Mouse (Mus musculus): ENCODE measurements around the gene 5730596B20Rik.

The 5730596B20Rik gene

GRCm38 (mm10) chr6:52177061-52177735 lies at the start of gene 5730596B20Rik:
TSS of gene 5730596B20Rik (plus strand) at chr6:52177498.
- in situ Hi-C loops (cut with MboI): no loop called here

DNA sequence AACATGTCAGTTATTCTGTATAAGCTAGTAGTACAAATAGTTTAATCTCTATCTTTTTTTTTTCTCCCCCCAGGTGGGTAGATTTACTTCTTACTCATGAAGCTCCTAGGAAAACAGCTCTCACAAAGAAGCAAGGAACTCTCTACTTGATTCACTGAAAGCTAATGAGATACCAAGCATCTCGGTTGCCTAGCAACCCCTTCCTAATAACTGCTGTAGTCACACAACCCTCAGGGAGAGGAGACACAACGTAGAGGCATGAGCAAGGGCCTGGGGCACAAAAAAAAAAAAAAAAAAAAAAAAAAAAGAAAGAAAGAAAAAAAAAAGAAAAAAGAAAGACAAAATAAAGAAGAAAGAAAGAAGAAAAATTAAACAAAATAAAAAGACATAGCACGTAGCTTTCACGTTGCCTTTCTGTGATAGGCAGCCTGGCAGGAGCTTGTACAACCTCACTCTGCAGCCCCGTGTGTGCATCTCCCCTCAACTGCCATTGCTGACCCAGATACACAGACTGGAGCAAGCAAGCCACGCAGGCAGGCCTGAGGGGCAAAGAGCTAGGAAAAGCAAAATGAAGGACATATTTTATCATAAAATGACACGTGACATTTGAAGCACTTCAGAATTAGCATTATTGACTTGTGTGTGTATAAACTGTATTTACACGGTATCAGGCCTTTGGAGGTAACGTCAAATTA lies 39.3 kb upstream of the 5730596B20Rik start:
- in situ Hi-C loops (cut with MboI): no loop called here

DNA sequence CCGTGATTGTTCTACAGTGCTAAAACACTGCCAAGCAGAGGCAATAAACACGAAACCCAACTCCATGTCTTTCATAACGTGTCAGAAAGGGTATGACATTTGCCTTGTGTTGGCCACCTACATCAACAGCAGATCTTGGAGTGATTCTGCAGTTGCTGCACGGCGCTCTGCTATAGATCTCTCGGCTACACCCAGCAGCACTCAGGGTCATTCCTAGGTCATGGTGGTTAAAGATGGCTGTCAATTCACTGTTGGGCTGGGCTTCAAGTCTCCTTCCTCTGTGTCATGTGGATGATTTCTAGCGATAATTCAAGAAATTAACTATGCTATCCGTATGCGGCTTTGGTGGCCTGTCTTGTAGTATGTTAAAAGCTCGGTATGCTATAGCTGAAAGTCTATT lies 38.7 kb upstream of the 5730596B20Rik start:
- in situ Hi-C loops (cut with MboI): no loop called here

GRCm38 (mm10) chr6:52139115-52139514 lies 38.2 kb upstream of the 5730596B20Rik start:
- in situ Hi-C loops (cut with MboI): no loop called here

DNA sequence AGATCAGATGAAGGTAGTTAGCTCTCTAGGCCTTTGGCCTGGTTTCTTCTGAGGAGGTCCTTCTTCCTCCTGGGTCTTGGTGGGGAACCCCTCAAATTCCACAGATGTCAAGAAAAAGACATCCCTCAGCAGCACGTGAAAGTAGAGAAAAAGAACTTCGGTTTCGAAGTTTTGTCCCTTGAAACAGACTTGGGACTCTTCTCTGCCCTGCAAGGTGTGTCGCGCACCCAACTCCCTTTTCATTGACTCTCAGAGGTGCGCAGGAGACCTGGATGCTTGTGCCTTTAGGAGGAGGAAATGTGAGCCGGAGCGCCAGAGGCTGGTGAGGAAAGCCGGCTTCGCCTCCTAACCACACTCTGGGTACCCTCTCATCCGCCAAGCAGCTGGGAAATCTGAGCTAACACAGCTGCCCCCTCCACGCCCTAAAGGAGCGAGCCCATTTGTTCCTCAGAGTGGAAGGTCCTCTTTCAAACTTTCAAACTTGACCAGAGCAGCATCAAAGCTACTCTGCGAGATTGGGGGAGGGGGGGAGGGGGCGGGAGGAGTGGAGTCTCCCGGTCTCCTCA lies 26.8 kb upstream of the 5730596B20Rik start:
- in situ Hi-C loops (cut with MboI): no loop called here

DNA sequence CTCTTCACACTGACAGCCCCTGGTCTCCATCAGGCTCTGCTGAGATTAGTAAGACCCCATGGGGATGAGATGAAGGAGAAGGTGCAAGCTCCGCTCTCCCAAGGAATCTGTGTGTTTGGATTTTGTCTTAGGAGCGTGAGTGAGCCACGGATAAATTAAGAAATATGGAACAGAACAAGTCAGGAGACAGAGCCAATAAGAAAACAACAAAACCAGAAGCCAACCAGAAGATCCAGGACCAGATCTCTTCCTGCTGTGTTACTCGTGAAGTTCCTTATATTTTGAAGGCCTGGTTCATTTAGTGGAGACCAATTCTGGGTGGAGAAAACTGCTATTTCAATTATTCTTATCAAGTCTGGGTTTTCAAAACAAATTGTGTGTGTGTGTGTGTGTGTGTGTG lies 25.7 kb upstream of the 5730596B20Rik start:
- in situ Hi-C loops (cut with MboI): no loop called here

DNA sequence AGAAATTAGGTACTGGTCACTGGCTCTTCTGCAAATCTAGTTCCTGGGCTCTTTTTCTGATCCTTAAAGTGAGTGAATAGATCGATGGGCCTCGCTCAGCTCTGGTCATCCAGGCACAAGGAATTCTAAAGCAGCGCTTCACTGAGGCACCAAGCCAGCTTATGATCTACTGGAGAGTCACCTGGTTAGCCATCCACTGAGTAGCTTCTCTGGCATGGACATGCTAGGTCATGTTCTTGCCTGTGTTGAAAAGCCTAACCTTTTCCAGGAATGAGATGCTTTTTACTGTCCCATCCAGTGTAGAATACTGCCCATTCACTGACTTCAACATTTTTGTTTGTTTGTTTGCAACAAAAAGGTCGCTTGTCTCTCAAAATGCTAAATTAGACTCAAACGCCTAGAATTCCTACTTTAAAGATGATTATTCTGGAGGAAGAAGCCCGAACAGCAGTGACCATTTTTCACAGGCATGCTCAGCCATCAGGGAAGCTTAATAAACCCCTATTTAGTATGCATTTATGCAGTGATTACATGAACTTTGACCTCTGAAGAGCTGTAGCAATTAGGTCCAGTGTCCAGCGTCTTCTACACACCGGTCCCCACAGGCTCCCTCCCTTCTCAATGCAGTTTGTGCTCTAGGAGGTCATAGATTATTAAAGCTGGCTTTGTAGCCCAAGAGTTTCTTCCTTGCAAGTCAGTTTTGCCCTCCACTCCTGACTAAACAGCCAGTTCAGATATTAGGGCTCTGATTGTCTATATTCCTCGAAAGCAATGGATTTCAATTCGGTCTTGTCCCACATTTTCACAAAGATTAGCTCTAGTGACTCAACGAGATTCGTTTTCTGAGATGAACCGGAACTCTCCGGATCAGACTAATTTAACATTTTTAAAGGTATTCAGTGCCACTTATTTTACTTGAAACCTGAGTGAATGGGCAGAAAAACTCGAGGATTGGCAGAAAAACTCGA lies 24.8 kb upstream of the 5730596B20Rik start:
- in situ Hi-C loops (cut with MboI): no loop called here

DNA sequence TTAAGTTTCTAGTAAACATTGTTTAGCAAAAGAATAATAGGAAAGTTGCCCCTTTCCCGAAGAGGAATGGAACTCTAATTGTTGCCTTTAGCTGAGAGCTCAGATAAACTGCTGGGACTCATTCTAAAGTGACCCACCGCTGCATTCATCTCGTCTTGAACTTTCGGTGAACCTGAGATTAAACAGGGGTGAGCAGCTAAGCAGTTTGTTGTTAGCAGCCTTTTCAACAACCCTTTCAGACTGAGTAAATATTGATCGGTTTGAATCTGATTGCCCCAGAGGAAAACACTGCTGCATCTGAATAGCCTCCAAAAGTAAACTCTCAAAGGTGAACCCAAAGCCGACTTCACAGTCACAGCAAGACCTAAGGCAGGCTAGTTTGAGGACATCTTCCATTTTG lies 24.0 kb upstream of the 5730596B20Rik start:
- in situ Hi-C loops (cut with MboI): no loop called here

- in situ Hi-C loops (cut with MboI): no loop called here
These were observed 23.3 kb upstream of the 5730596B20Rik start for GRCm38 (mm10) chr6:52154044-52154443.

- in situ Hi-C loops (cut with MboI): no loop called here
These were observed 21.8 kb upstream of the 5730596B20Rik start for GRCm38 (mm10) chr6:52155471-52155870.

DNA sequence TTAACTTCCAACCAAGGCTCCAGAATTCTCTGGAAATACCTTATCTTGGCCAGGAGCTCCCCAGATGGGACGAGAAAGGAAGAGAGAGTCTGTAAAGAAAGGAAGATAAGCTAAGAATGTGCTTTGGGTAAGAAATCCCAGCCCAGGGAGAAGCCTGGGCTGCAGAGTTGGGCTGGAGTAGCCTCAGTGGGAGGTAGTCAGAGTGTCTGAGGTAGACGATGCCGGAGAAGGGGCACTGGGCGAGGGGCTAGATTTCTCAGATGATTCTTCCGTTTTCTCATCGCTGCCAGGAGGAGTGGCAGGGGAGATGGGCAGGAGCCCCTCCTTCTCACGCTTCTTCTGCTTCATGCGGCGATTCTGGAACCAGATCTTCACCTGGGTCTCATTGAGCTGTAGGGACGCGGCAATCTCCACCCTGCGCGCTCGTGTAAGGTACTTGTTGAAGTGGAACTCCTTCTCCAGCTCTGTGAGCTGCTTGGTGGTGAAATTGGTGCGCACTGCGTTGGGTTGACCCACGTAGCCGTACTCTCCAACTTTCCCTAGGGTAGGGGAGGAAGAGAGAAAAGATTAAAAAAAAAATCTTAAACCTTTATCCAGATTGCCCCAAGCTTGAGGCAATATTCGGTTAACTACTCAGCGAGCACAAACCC lies 20.6 kb upstream of the 5730596B20Rik start:
- in situ Hi-C loops (cut with MboI): no loop called here

- in situ Hi-C loops (cut with MboI): no loop called here
These were observed 19.6 kb upstream of the 5730596B20Rik start for GRCm38 (mm10) chr6:52157466-52158275.

DNA sequence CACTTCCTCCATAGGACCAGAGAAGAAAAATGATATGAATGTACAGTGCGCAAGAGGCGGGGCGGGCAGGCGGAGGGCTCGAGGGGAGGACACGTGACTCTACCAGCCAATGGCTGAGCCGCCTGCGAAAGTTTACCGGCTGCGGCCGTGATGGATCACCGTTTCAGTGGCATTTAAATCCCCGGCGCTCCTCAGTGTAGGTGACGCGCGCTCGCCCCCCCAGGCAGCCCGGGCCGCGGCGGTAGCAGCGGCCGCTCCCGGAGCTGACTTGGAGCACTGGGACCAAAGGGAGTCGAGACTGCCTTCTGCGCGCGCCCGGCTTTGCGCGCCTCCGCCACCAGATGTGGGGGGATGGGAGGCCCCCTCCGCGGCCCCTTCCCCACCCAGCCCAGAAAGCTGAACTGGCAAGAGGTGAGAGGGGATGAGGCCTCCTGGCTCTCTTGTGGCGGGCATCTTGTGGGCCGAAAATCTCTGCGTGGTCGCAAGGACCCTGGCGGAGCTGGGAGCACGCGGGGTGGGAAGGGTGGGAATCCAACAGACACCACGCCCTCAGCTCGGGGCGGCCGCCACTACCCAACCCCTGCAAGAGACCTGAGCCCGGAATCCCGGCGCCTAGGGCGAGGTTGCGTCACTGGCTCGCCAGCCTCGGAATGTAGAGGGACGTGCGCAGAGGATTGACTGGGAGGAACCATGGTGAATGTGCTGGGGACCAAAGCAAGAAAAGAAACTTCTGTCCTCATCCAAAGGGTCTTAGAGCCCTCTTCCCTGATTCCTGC lies 18.8 kb upstream of the 5730596B20Rik start, which contains the start of gene Hoxa1:
Hoxa1 (minus strand) TSS at position 42 of the 776 bp plus-strand sequence.
- in situ Hi-C loops (cut with MboI): no loop called here

GRCm38 (mm10) chr6:52159164-52159761 lies 18.0 kb upstream of the 5730596B20Rik start:
- in situ Hi-C loops (cut with MboI): no loop called here

DNA sequence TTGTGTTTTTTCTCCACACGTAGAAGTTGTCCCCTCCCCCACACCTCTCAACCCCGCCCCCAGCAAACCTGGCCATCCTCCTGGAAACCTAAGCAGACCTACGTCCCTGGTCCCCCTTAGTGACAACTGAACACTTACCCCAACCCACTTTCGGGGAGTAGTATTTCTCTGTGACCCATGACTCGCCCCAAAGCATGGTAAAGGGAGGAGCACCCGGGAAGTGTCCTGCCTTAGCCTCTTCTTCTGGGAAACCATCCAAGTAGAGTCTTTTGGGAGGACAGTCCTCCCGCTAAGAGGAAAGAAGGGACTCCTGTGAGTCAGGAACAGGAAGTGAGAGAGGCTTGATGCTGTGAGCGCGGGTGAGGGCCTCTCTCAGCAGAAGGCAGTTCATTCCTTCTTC lies 17.3 kb upstream of the 5730596B20Rik start:
- in situ Hi-C loops (cut with MboI): no loop called here

GRCm38 (mm10) chr6:52160511-52161335 lies 16.6 kb upstream of the 5730596B20Rik start:
- in situ Hi-C loops (cut with MboI): no loop called here

DNA sequence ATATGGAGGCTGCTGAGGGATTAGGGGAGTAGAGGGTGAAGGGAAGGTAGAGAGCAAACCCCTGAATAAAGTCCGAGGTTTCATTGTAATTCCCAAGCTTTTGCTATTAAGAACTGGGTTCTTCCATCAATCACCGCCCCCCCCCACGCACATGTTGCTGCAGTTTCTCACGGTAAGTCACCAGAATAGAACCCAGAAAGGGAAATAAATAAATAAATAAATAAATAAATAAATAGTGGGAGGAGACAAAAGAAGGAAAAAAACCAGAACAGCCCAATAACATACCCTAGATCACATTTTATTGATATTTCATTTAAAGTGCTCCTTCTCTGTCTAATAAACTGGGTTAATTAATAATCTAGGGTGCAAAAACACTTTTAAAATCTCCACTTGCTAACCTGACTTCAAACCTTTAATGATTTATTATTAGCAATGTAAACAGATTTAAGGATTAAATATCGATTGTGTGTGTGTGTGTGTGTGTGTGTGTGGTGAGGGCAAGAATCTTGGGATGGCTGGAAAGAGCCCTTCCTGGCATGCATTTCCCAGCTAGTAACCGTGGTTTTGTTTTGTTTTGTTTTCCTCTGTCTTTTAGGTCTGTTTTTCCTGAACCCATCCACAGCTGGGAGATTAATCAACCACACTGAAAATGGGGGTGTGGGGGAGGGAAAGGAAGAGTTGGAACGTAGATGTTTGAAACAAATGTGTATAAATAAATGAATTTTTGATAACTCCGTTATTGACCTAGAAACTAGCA lies 15.8 kb upstream of the 5730596B20Rik start:
- in situ Hi-C loops (cut with MboI): no loop called here

DNA sequence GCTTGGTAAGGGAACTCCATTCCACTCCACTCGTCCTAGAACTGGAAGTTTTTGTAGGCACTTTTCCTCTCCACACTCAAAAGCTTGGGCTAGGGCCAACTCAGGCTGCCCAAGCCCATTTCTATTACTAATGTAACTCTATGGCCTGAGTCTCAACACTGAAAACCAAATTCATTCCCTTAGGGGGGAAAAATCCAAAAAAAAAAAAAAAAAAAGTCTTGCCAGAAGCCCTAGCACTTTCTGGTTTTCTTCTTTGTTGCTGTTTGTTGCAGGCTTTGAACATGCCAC lies 15.3 kb upstream of the 5730596B20Rik start:
- in situ Hi-C loops (cut with MboI): no loop called here
